Mouse (Mus musculus) forebrain, embryonic 16.5 days (tissue): Measurements from ENCODE around the gene Mettl24. TPM values are rescaled to one million over a fixed set of nuclear protein-coding genes. Genes with fewer than 3 reads are reported as not detected.

Source experiments
- ATAC-seq: fragments of 200-750 bp; cut with Nextera tagmentation; 2 replicates; pipeline ENCODE4 v1.8.0; 2017; ENCODE audit warnings: mild to moderate bottlenecking, moderate library complexity
- H3K27ac ChIP-seq: fragments of 300-500 bp; sonication (generic); 2 replicates; pipeline ENCODE4 v1.5.1; 2014; ENCODE audit warnings: low read length, control low read depth
- H3K27me3 ChIP-seq: fragments of 300-500 bp; sonication (generic); replicated peaks from 2 replicates; pipeline ENCODE4 v1.6.1; 2014; ENCODE audit warnings: low read length; ENCODE audit not compliant: control insufficient read depth, insufficient read depth
- H3K36me3 ChIP-seq: fragments of 300-500 bp; sonication (generic); 2 replicates; pipeline ENCODE4 v1.6.1; 2014; ENCODE audit not compliant: control insufficient read depth, insufficient read depth
- H3K4me1 ChIP-seq: fragments of 300-500 bp; sonication (generic); replicated peaks from 2 replicates; pipeline ENCODE4 v1.6.1; 2014; ENCODE audit warnings: low read length; ENCODE audit not compliant: control insufficient read depth, insufficient read depth
- H3K4me2 ChIP-seq: fragments of 300-500 bp; sonication (generic); 2 replicates; pipeline ENCODE4 v1.6.1; 2014; ENCODE audit warnings: mild to moderate bottlenecking, low read length, control low read depth
- H3K4me3 ChIP-seq: fragments of 300-500 bp; sonication (generic); replicated peaks from 2 replicates; pipeline ENCODE4 v1.5.1; 2014; ENCODE audit warnings: mild to moderate bottlenecking, low read length, control low read depth
- H3K9ac ChIP-seq: fragments of 300-500 bp; sonication (generic); replicated peaks from 2 replicates; pipeline ENCODE4 v1.6.1; 2014; ENCODE audit warnings: low read depth, low read length, control low read depth
- H3K9me3 ChIP-seq: fragments of 300-500 bp; sonication (generic); 2 replicates; pipeline ENCODE4 v1.6.1; 2016; ENCODE audit warnings: low read length; ENCODE audit not compliant: control insufficient read depth
- WGBS: fragments of 180-500 bp; shearing (Covaris S2); extraction: QIAGEN DNeasy Blood & Tissue Kit; methylation state at CpG from one replicate; pipeline ENCODE4 v1.1.7; 2014; 5-methylcytosine and 5-hydroxymethylcytosine counted together
- polyA plus RNA-seq: library from polyadenylated mRNA; unstranded; fragments of >200 nt; fragmentation: Nextera tagmentation; extraction: Ambion mirVana; gene quantifications from 2 replicates; pipeline ENCODE4 v1.2.1, GENCODE M21; 2015

Mettl24 gene
- polyA plus RNA-seq, 1 experiment from 2014 or later: 0.27 TPM

GRCm38 (mm10) chr10:40725066-40725465 is 42.0 kb downstream of the Mettl24 start:
- H3K36me3 ChIP-seq: no peaks in the 10 kb centered on the region
- no peak overlapping the region for H3K9ac ChIP-seq
- WGBS: 28% methylated on average over 4 of the region's 4 CpGs
- no peak overlapping the region for H3K4me2 ChIP-seq
- no peak overlapping the region for H3K27ac ChIP-seq
- no peak overlapping the region for H3K4me3 ChIP-seq
- ATAC-seq: no peak
- peaks cover 4% of the 10 kb centered on the region; the same call in 1 of the 2 replicates for H3K4me1 ChIP-seq
- no peaks in the 10 kb centered on the region for H3K9me3 ChIP-seq
- no peaks in the 10 kb centered on the region for H3K27me3 ChIP-seq

DNA sequence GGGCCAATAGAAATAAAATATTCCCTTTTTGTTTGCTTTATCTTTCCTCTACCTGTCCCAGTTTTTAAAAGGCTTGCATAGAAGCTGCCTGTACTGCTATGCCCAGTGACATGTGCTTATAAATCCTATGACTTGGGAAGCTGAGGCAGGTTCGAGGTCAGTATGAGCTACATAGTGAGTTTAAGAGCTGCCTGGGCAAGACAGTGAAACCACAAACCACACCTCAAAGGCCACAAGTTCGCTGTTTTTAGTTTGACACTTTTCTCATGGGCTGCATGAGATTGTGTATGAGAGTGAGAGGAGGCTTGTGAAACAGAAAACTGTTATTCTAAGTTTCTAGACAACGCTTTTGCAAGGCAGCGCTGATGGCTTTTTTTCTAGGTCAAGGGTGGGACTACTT is 42.4 kb downstream of the Mettl24 start:
- no peaks in the 10 kb centered on the region for H3K27me3 ChIP-seq
- no peak overlapping the region for H3K27ac ChIP-seq
- WGBS: 87% methylated on average over 4 of the region's 4 CpGs
- no peak overlapping the region for H3K9ac ChIP-seq
- H3K9me3 ChIP-seq: no peaks in the 10 kb centered on the region
- H3K4me3 ChIP-seq: no peak overlapping the region
- no peaks in the 10 kb centered on the region for H3K36me3 ChIP-seq
- H3K4me2 ChIP-seq: no peak overlapping the region
- ATAC-seq: no peak
- peaks cover 4% of the 10 kb centered on the region; the same call in 1 of the 2 replicates for H3K4me1 ChIP-seq

- WGBS: 50% methylated on average over 11 of the region's 11 CpGs
- Histone ChIP-seq H3K27me3 (no peaks in the 10 kb centered on the region), H3K36me3 (no peaks in the 10 kb centered on the region), H3K27ac (no peak overlapping the region), H3K4me1 (peaks cover 4% of the 10 kb centered on the region; the same call in 1 of the 2 replicates), H3K4me2 (no peak overlapping the region), H3K9ac (no peak overlapping the region), H3K4me3 (no peak overlapping the region), H3K9me3 (no peaks in the 10 kb centered on the region)
- peak; percentile 54 for ATAC-seq
Observed at GRCm38 (mm10) chr10:40726288-40726902, 43.3 kb downstream of the Mettl24 start.

DNA sequence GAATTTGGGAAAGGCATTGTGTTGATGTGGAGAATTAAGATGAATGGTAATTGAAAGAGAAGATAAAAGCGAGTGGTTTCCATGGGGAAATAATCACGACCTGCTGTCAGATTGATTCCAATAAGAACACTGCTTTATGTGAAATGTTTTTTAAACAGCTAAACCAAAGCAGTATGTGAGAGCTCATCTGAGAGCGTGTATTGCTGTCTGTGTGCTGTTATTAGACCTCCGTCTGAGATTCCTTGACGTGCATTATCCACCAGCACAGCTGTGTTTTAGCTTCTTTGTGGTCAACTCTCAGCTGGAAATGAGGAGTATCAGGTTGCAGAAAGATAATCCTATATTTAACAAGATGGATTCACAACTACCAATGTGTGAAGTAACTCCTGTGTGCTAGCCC is 43.9 kb downstream of the Mettl24 start:
- no peak overlapping the region for H3K9ac ChIP-seq
- H3K27ac ChIP-seq: no peak overlapping the region
- WGBS: 15% methylated on average over 5 of the region's 5 CpGs
- H3K4me2 ChIP-seq: no peak overlapping the region
- H3K4me1 ChIP-seq: peaks cover 4% of the 10 kb centered on the region; the same call in 1 of the 2 replicates
- no peak overlapping the region for H3K4me3 ChIP-seq
- peak; percentile 63 for ATAC-seq
- H3K36me3 ChIP-seq: no peaks in the 10 kb centered on the region
- no peaks in the 10 kb centered on the region for H3K9me3 ChIP-seq
- no peaks in the 10 kb centered on the region for H3K27me3 ChIP-seq

- Histone ChIP-seq H3K27me3 (no peaks in the 10 kb centered on the region), H3K9me3 (no peaks in the 10 kb centered on the region), H3K9ac (no peak overlapping the region), H3K27ac (no peak overlapping the region), H3K36me3 (no peaks in the 10 kb centered on the region), H3K4me2 (no peak overlapping the region), H3K4me1 (peaks cover 4% of the 10 kb centered on the region; the same call in 1 of the 2 replicates), H3K4me3 (no peak overlapping the region)
- ATAC-seq: no peak
- WGBS: 92% methylated on average over 5 of the region's 5 CpGs
Observed at GRCm38 (mm10) chr10:40730200-40730599, 47.1 kb downstream of the Mettl24 start.

- ATAC-seq: peak; percentile 39; the same call in 1 of the 2 replicates
- Histone ChIP-seq H3K4me1 (peaks cover 8% of the 10 kb centered on the region), H3K9ac (no peak overlapping the region), H3K4me3 (no peak overlapping the region), H3K4me2 (no peak overlapping the region), H3K27me3 (no peaks in the 10 kb centered on the region), H3K9me3 (no peaks in the 10 kb centered on the region), H3K27ac (no peak overlapping the region), H3K36me3 (no peaks in the 10 kb centered on the region)
- WGBS: 65% methylated on average over 3 of the region's 3 CpGs
Observed at GRCm38 (mm10) chr10:40733291-40733690, 50.2 kb downstream of the Mettl24 start.

DNA sequence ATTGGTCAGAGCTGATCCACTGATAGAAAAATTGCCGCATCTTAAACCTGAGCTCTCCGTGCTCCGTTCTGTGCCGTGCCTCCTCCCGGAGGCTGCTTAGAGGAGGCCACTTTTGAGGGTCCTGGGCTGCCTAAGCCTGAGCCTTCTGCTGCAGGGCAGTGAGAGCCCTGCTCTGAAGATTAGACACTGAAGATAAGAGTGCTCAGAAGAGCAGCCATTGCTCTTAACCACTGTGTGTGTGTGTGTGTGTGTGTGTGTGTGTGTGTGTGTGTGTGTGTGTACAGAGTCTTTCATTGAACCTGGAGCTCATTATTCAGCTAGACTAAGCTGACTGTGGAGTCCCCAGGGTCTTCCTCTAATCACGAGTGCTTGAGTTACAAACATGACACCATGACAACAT is 53.1 kb downstream of the Mettl24 start:
- H3K9ac ChIP-seq: no peak overlapping the region
- 75% methylated on average over 6 of the region's 6 CpGs for WGBS
- H3K27ac ChIP-seq: no peak overlapping the region
- ATAC-seq: no peak
- H3K9me3 ChIP-seq: no peaks in the 10 kb centered on the region
- H3K4me1 ChIP-seq: peaks cover 8% of the 10 kb centered on the region
- no peak overlapping the region for H3K4me2 ChIP-seq
- no peaks in the 10 kb centered on the region for H3K27me3 ChIP-seq
- no peak overlapping the region for H3K4me3 ChIP-seq
- no peaks in the 10 kb centered on the region for H3K36me3 ChIP-seq

DNA sequence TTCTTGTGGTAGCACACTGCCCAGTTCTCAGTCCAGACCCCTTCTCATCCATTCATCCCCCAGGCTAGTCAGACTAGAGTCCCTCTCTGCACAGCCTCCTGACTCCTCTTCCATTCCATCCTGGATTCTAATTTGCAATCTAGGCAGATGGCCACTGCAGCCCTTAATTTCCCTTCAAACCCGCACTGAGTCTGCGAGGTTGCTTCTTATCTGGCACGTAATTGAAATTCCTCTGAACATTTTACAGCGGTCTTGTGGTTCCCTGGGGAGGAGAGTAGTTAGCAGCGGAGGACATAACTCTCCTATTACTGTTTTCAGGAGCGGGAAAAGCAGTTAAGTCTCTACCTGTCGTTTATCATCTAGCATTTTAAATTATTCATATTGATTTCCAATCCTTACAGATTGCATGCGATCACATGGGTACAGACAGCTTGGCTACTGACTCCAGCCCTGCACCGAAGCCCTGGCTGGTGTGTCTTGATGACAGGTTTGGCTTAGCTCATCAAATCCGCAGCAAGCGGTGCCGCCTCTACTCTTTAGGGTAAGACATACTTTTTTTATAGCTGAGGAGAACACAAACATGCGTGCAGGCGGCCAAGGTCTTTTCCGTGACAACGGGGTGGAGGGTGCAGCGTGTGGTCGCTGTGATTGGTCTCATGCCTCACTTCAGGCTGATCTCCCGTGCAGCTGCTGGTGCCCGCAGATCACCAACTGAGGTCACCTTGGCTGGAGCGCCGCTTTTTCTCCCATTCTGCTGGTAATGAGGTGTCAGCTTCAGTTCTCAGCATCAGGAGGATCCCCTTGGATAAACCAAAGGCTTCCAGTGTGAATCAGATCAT is 54.4 kb downstream of the Mettl24 start:
- no peak overlapping the region for H3K4me3 ChIP-seq
- peak overlapping the region; percentile 23; the same call in 1 of the 2 replicates for H3K27ac ChIP-seq
- no peaks in the 10 kb centered on the region for H3K36me3 ChIP-seq
- 67% methylated on average over 22 of the region's 22 CpGs for WGBS
- H3K9me3 ChIP-seq: no peaks in the 10 kb centered on the region
- H3K4me2 ChIP-seq: peak overlapping the region; percentile 1; the same call in 1 of the 2 replicates
- H3K27me3 ChIP-seq: no peaks in the 10 kb centered on the region
- peak; percentile 66 for ATAC-seq
- H3K4me1 ChIP-seq: peaks cover 8% of the 10 kb centered on the region
- H3K9ac ChIP-seq: no peak overlapping the region

- no peaks in the 10 kb centered on the region for H3K9me3 ChIP-seq
- no peak overlapping the region for H3K27ac ChIP-seq
- no peak for ATAC-seq
- peaks cover 8% of the 10 kb centered on the region for H3K4me1 ChIP-seq
- no peak overlapping the region for H3K4me3 ChIP-seq
- H3K9ac ChIP-seq: no peak overlapping the region
- H3K4me2 ChIP-seq: no peak overlapping the region
- no peaks in the 10 kb centered on the region for H3K36me3 ChIP-seq
- WGBS: 78% methylated on average over 3 of the region's 3 CpGs
- no peaks in the 10 kb centered on the region for H3K27me3 ChIP-seq
Observed at GRCm38 (mm10) chr10:40740696-40741095, 57.6 kb downstream of the Mettl24 start.
